In genomic region chr13:97292026-97292425, GRCm38 (mm10) we compare ENCODE assay signal across 11 mouse cellular contexts. TPM values are rescaled to one million over a fixed set of nuclear protein-coding genes. Genes with fewer than 3 reads are reported as not detected.
DNase-seq lines count a peak whose midpoint lies in the region; ATAC-seq lines count a peak whose summit lies in the region.
"Had no signal": no experiment of that assay in that cellular context is flagged by ENCODE, and none has a peak within 500 bp of the region (broad histone marks: within the 10 kb centered on the region; RNA-seq: fewer than 3 reads in every experiment).

No protein-coding gene starts in this region.

- H3K4me2 ChIP-seq in embryonic facial prominence, embryonic 14.5 days (ENCODE audit: low read depth, low read length) = no peak overlapping the region
- H3K4me2 ChIP-seq in liver, embryonic 11.5 days = no peak overlapping the region
- H3K4me2 ChIP-seq: embryonic facial prominence, embryonic 12.5 days had no signal

- no peak overlapping the region for H3K27ac ChIP-seq in embryonic facial prominence, embryonic 14.5 days (replicated peaks; ENCODE audit: low read depth, low read length)
- H3K27ac ChIP-seq in liver, embryonic 11.5 days (ENCODE audit: low read depth, low read length) = no peak overlapping the region
- H3K27ac ChIP-seq: embryonic facial prominence, embryonic 12.5 days had no signal

- H3K27me3 ChIP-seq in embryonic facial prominence, embryonic 14.5 days (replicated peaks; ENCODE audit: control insufficient read depth, insufficient read depth, low read length) = no peaks in the 10 kb centered on the region
- H3K27me3 ChIP-seq in liver, embryonic 11.5 days (replicated peaks; ENCODE audit: control insufficient read depth, insufficient read depth, low read length) = 0 out of 2 replicates have a peak, but pooled peaks cover 3% of the 10 kb centered on the region

- no peaks in the 10 kb centered on the region for H3K9me3 ChIP-seq in embryonic facial prominence, embryonic 14.5 days (ENCODE audit: control insufficient read depth, low read length)
- no peaks in the 10 kb centered on the region for H3K9me3 ChIP-seq in liver, embryonic 11.5 days (ENCODE audit: control insufficient read depth, low read length)
- H3K9me3 ChIP-seq: embryonic facial prominence, embryonic 12.5 days had no signal

- ATAC-seq in embryonic facial prominence, embryonic 14.5 days (ENCODE audit: low read depth) = peak; percentile 58; the same call in 1 of the 2 replicates
- no peak for ATAC-seq in liver, embryonic 11.5 days (replicated peaks; ENCODE audit: low FRiP score)

- H3K9ac ChIP-seq in embryonic facial prominence, embryonic 14.5 days (ENCODE audit: low read depth, low read length) = no peak overlapping the region
- no peak overlapping the region for H3K9ac ChIP-seq in liver, embryonic 11.5 days (ENCODE audit: low read depth, low read length)
- H3K9ac ChIP-seq: embryonic facial prominence, embryonic 12.5 days had no signal

- H3K4me1 ChIP-seq in embryonic facial prominence, embryonic 14.5 days (ENCODE audit: control insufficient read depth, insufficient read depth, low read length) = no peaks in the 10 kb centered on the region; the same call in none of the 2 replicates
- peaks cover 6% of the 10 kb centered on the region; the same call in 1 of the 2 replicates for H3K4me1 ChIP-seq in liver, embryonic 11.5 days (replicated peaks; ENCODE audit: control insufficient read depth, insufficient read depth, low read length)
- H3K4me1 ChIP-seq: embryonic facial prominence, embryonic 12.5 days had no signal

- no peak overlapping the region for H3K4me3 ChIP-seq in embryonic facial prominence, embryonic 14.5 days (ENCODE audit: low read depth, low read length)
- H3K4me3 ChIP-seq in liver, embryonic 11.5 days (ENCODE audit: low read depth, low read length) = no peak overlapping the region
- H3K4me3 ChIP-seq: embryonic facial prominence, embryonic 12.5 days had no signal

- 24% methylated on average over 5 of the region's 8 CpGs for WGBS in embryonic facial prominence, embryonic 14.5 days
- 56% methylated on average over 8 of the region's 8 CpGs for WGBS in liver, embryonic 11.5 days

- H3K36me3 ChIP-seq in embryonic facial prominence, embryonic 14.5 days (ENCODE audit: control insufficient read depth, insufficient read depth, low read length) = no peaks in the 10 kb centered on the region
- H3K36me3 ChIP-seq in liver, embryonic 11.5 days (ENCODE audit: control insufficient read depth, insufficient read depth, low read length) = no peaks in the 10 kb centered on the region
- H3K36me3 ChIP-seq: embryonic facial prominence, embryonic 12.5 days had no signal

- intact Hi-C loops in left cerebral cortex, postnatal 14 days (cut with DNase I) = no loop called here

- DNase-seq in left cerebral cortex, postnatal 14 days (ENCODE audit: low spot score in 2 of 2) = peak; percentile 12 to 28
- no peak for DNase-seq in left cerebral cortex, adult 11 months (ENCODE audit: low spot score)
- peak; percentile 59 for DNase-seq in embryonic facial prominence, embryonic 14.5 days (ENCODE audit: low spot score)
- DNase-seq in layer of hippocampus, adult 18-20 months (ENCODE audit: low spot score in 2 of 2) = peak; percentile 28 to 62
- DNase-seq in neural tube, embryonic 10.5 days (ENCODE audit: extremely low spot score, low spot score) = peak; percentile 47
- no peak for DNase-seq in liver, embryonic 11.5 days (ENCODE audit: low spot score)
- no peak for DNase-seq in urinary bladder, postnatal 10 days (ENCODE audit: low spot score)
- DNase-seq in spleen, adult 18-20 months = no peak
- DNase-seq: adrenal gland, postnatal 14 days; lung, postnatal 4 days had no signal

RNA-seq across cellular contexts. Expression of gene Enc1, which starts 51.1 kb away (rescaled TPM):
- 100 to 1,000 TPM; 482 to 522 TPM for total RNA-seq in left cerebral cortex, postnatal 14 days (2021)
- 9.5 TPM in 2 replicates for polyA plus RNA-seq in embryonic facial prominence, embryonic 14.5 days (2014; fragmentation: Nextera tagmentation; extraction: Ambion mirVana)
- 100 to 1,000 TPM; 757 to 762 TPM for total RNA-seq in layer of hippocampus, adult 18-20 months (2021)
- polyA plus RNA-seq in liver, embryonic 11.5 days (2014; fragmentation: Nextera tagmentation; extraction: Ambion mirVana) = 1.9 and 2.2 TPM in 2 replicates

Comparison
In these comparisons a context has a peak if more than half of its experiments do, and no peak if none do; other contexts are left out.
1. DNase-seq: peak in left cerebral cortex, postnatal 14 days (2 of 2), embryonic facial prominence, embryonic 14.5 days (single experiment), layer of hippocampus, adult 18-20 months (2 of 2) and neural tube, embryonic 10.5 days (single experiment); none in left cerebral cortex, adult 11 months (single experiment), liver, embryonic 11.5 days (single experiment), urinary bladder, postnatal 10 days (single experiment) and spleen, adult 18-20 months (0 of 2).